16 mouse cellular contexts compared by ENCODE assay signal in the genomic region with DNA sequence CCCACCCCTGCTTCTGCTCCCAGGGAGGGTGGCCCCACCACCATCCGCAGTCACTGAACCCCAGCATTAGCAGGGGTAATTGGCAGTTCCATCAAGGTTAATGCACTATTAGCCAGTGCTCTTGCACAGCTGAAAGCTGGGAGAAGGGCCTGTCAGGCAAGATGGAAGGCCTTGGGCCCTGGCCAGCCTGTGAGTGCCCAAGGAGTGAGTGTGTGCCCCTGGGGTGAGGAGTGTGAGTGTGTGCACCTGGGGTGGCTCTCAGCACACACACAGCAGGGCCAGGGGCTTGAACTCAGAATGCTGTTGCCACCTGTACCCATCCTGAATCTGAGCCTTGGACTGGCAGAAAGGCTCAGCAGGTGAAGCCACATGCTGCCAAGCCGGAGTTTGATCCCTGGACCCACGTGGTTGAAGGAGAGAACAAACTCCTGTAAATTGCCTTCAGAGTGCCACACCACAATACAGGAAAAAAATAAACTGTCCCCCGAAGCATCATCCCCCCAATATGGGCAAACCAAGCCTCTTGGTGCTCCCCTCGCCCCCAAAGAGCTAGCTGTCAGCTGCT. TPM values are rescaled to one million over a fixed set of nuclear protein-coding genes. Genes with fewer than 3 reads are reported as not detected.
DNase-seq lines count a peak whose midpoint lies in the region; ATAC-seq and TF ChIP-seq lines count a peak whose summit lies in the region.
"Had no signal": no experiment of that assay in that cellular context is flagged by ENCODE, and none has a peak within 500 bp of the region (broad histone marks: within the 10 kb centered on the region; RNA-seq: fewer than 3 reads in every experiment).

No protein-coding gene starts in this region.

- H3K4me1 ChIP-seq in forebrain, embryonic 11.5 days (replicated peaks; ENCODE audit: control insufficient read depth, insufficient read depth, low read length), result peaks cover 17% of the 10 kb centered on the region
- peaks cover 15% of the 10 kb centered on the region for H3K4me1 ChIP-seq in forebrain, postnatal 0 days (ENCODE audit: insufficient read depth)
- peaks cover 18% of the 10 kb centered on the region for H3K4me1 ChIP-seq in neural tube, embryonic 11.5 days (ENCODE audit: control insufficient read depth, insufficient read depth, low read length)
- peaks cover 15% of the 10 kb centered on the region; the same call in 1 of the 2 replicates for H3K4me1 ChIP-seq in limb, embryonic 11.5 days (ENCODE audit: control insufficient read depth, insufficient read depth, low read length)
- peaks cover 50% of the 10 kb centered on the region for H3K4me1 ChIP-seq in neural tube, embryonic 15.5 days

- no peak for ATAC-seq in forebrain, embryonic 11.5 days (replicated peaks; ENCODE audit: low FRiP score)
- no peak for ATAC-seq in forebrain, postnatal 0 days
- ATAC-seq in neural tube, embryonic 11.5 days (ENCODE audit: insufficient read depth, low FRiP score, low TSS enrichment), result no peak
- ATAC-seq in limb, embryonic 11.5 days (ENCODE audit: insufficient number of reproducible peaks, low FRiP score, low TSS enrichment, low read depth), result no peak
- no peak for ATAC-seq in neural tube, embryonic 15.5 days (ENCODE audit: low FRiP score)
- ATAC-seq: activated CD4-positive, CD25-positive, alpha-beta regulatory T cell, adult 4 months; intestine, embryonic 15.5 days; liver, embryonic 12.5 days; lung, postnatal 0 days had no signal

- H3K27ac ChIP-seq in forebrain, embryonic 11.5 days (ENCODE audit: low read depth, low read length), result no peak overlapping the region
- H3K27ac ChIP-seq in forebrain, postnatal 0 days (ENCODE audit: low read depth, low read length), result no peak overlapping the region
- H3K27ac ChIP-seq in neural tube, embryonic 11.5 days (ENCODE audit: low read depth, low read length), result no peak overlapping the region
- H3K27ac ChIP-seq in limb, embryonic 11.5 days (replicated peaks; ENCODE audit: low read depth, low read length), result no peak overlapping the region
- H3K27ac ChIP-seq in neural tube, embryonic 15.5 days (replicated peaks), result peak overlapping the region; percentile 33; the same call in 1 of the 2 replicates
- H3K27ac ChIP-seq: intestine, embryonic 15.5 days; liver, embryonic 12.5 days; stomach, postnatal 0 days had no signal

- no peak for TF ChIP-seq CTCF in forebrain, postnatal 0 days (IDR thresholded peaks at IDR 0.05; ENCODE audit: low read depth)

- H3K9ac ChIP-seq in forebrain, embryonic 11.5 days (ENCODE audit: low read length), result no peak overlapping the region; the same call in 1 of the 2 replicates
- H3K9ac ChIP-seq in forebrain, postnatal 0 days, result no peak overlapping the region
- 0 out of 2 replicates have a peak overlapping the region, but pooled peaks have one; percentile 6 for H3K9ac ChIP-seq in neural tube, embryonic 11.5 days (ENCODE audit: low read length)
- no peak overlapping the region for H3K9ac ChIP-seq in limb, embryonic 11.5 days (ENCODE audit: low read length)
- no peak overlapping the region; the same call in 1 of the 2 replicates for H3K9ac ChIP-seq in neural tube, embryonic 15.5 days (replicated peaks)
- H3K9ac ChIP-seq: intestine, embryonic 15.5 days; liver, embryonic 12.5 days had no signal

- no peaks in the 10 kb centered on the region for H3K9me3 ChIP-seq in forebrain, embryonic 11.5 days (ENCODE audit: control insufficient read depth, low read length)
- no peaks in the 10 kb centered on the region for H3K9me3 ChIP-seq in forebrain, postnatal 0 days (ENCODE audit: low read length)
- H3K9me3 ChIP-seq in neural tube, embryonic 11.5 days (ENCODE audit: control insufficient read depth, low read length), result no peaks in the 10 kb centered on the region
- H3K9me3 ChIP-seq in limb, embryonic 11.5 days (ENCODE audit: control insufficient read depth, low read length), result no peaks in the 10 kb centered on the region
- no peaks in the 10 kb centered on the region for H3K9me3 ChIP-seq in neural tube, embryonic 15.5 days (replicated peaks)
- H3K9me3 ChIP-seq: intestine, embryonic 15.5 days; liver, embryonic 12.5 days had no signal

- H3K27me3 ChIP-seq in forebrain, embryonic 11.5 days (ENCODE audit: control insufficient read depth, insufficient read depth, low read length), result no peaks in the 10 kb centered on the region
- H3K27me3 ChIP-seq in forebrain, postnatal 0 days (ENCODE audit: insufficient read depth, low read length), result no peaks in the 10 kb centered on the region
- no peaks in the 10 kb centered on the region for H3K27me3 ChIP-seq in neural tube, embryonic 11.5 days (ENCODE audit: control insufficient read depth, insufficient read depth, low read length)
- H3K27me3 ChIP-seq in limb, embryonic 11.5 days (ENCODE audit: control insufficient read depth, insufficient read depth, low read length), result no peaks in the 10 kb centered on the region
- H3K27me3 ChIP-seq in neural tube, embryonic 15.5 days (replicated peaks), result no peaks in the 10 kb centered on the region
- H3K27me3 ChIP-seq: intestine, embryonic 15.5 days had no signal

- H3K4me3 ChIP-seq in forebrain, embryonic 11.5 days (ENCODE audit: low read depth, low read length), result no peak overlapping the region
- H3K4me3 ChIP-seq in forebrain, postnatal 0 days (ENCODE audit: low read depth, low read length), result no peak overlapping the region
- no peak overlapping the region for H3K4me3 ChIP-seq in neural tube, embryonic 11.5 days (ENCODE audit: low read depth, low read length)
- H3K4me3 ChIP-seq in limb, embryonic 11.5 days (ENCODE audit: low read depth, low read length), result no peak overlapping the region
- no peak overlapping the region for H3K4me3 ChIP-seq in neural tube, embryonic 15.5 days (replicated peaks)
- H3K4me3 ChIP-seq: erythroblast, embryonic 14.5 days; intestine, embryonic 15.5 days; liver, embryonic 12.5 days had no signal

- H3K36me3 ChIP-seq in forebrain, embryonic 11.5 days (ENCODE audit: control insufficient read depth, insufficient read depth, low read length), result peaks cover 4% of the 10 kb centered on the region; the same call in 1 of the 2 replicates
- peaks cover 10% of the 10 kb centered on the region for H3K36me3 ChIP-seq in forebrain, postnatal 0 days (ENCODE audit: insufficient read depth)
- H3K36me3 ChIP-seq in neural tube, embryonic 11.5 days (ENCODE audit: control insufficient read depth, insufficient read depth, low read length), result 0 out of 2 replicates have a peak, but pooled peaks cover 7% of the 10 kb centered on the region
- peaks cover 6% of the 10 kb centered on the region for H3K36me3 ChIP-seq in limb, embryonic 11.5 days (ENCODE audit: control insufficient read depth, insufficient read depth, low read length)
- peaks cover 9% of the 10 kb centered on the region for H3K36me3 ChIP-seq in neural tube, embryonic 15.5 days

- H3K4me2 ChIP-seq in forebrain, embryonic 11.5 days (ENCODE audit: low read depth, low read length, severe bottlenecking), result no peak overlapping the region
- no peak overlapping the region for H3K4me2 ChIP-seq in forebrain, postnatal 0 days (ENCODE audit: low read depth)
- no peak overlapping the region for H3K4me2 ChIP-seq in neural tube, embryonic 11.5 days (ENCODE audit: low read depth)
- 0 out of 2 replicates have a peak overlapping the region, but pooled peaks have one; percentile 3 for H3K4me2 ChIP-seq in limb, embryonic 11.5 days (ENCODE audit: low read depth, severe bottlenecking)
- H3K4me2 ChIP-seq in neural tube, embryonic 15.5 days, result no peak overlapping the region
- H3K4me2 ChIP-seq: intestine, embryonic 15.5 days; liver, embryonic 12.5 days had no signal

- 78% methylated on average over 5 of the region's 5 CpGs for WGBS in forebrain, embryonic 11.5 days
- 70% methylated on average over 5 of the region's 5 CpGs for WGBS in forebrain, postnatal 0 days
- WGBS in neural tube, embryonic 11.5 days, result 83% methylated on average over 5 of the region's 5 CpGs
- WGBS in limb, embryonic 11.5 days, result 82% methylated on average over 5 of the region's 5 CpGs
- 81% methylated on average over 5 of the region's 5 CpGs for WGBS in neural tube, embryonic 15.5 days

- peak; percentile 51 for DNase-seq in forebrain, embryonic 11.5 days (ENCODE audit: low spot score)
- no peak for DNase-seq in forebrain, postnatal 0 days
- DNase-seq in neural tube, embryonic 11.5 days (ENCODE audit: low spot score), result no peak
- DNase-seq in neural tube, embryonic 10.5 days (ENCODE audit: extremely low spot score, low spot score), result no peak
- no peak for DNase-seq in limb, embryonic 11.5 days (ENCODE audit: low spot score)
- DNase-seq in embryo, embryonic 9.5 days (ENCODE audit: extremely low spot score), result no peak
- no peak for DNase-seq in thymus, postnatal 14 days
- DNase-seq: gastrocnemius, postnatal 14 days had no signal

RNA-seq across cellular contexts. Expression of a gene that starts 2.9 kb away (rescaled TPM):
- polyA plus RNA-seq in forebrain, embryonic 11.5 days (2014; fragmentation: Nextera tagmentation; extraction: Ambion mirVana), result 48.8 and 50.7 TPM in 2 replicates
- total RNA-seq in forebrain, postnatal 0 days (2014; rRNA removed), result 29.0 and 30.9 TPM in 2 replicates
- polyA plus RNA-seq in forebrain, postnatal 0 days (2015; fragmentation: Nextera tagmentation; extraction: Ambion mirVana), result 30.6 and 31.3 TPM in 2 replicates
- polyA plus RNA-seq in neural tube, embryonic 11.5 days (2014; fragmentation: Nextera tagmentation; extraction: Ambion mirVana), result 36.2 and 38.9 TPM in 2 replicates
- polyA plus RNA-seq in limb, embryonic 11.5 days (2014; fragmentation: Nextera tagmentation; extraction: Ambion mirVana), result 51.3 and 54.8 TPM in 2 replicates
- polyA plus RNA-seq in neural tube, embryonic 15.5 days (2015; fragmentation: Nextera tagmentation; extraction: Ambion mirVana), result 25.9 and 31.2 TPM in 2 replicates
- total RNA-seq: common myeloid progenitor, adult 5-6 weeks had no signal
- polyA plus RNA-seq: activated CD4-positive, CD25-positive, alpha-beta regulatory T cell, adult 4 months had no signal

RNA-seq across cellular contexts. Expression of a gene that starts 3.6 kb away (rescaled TPM):
- polyA plus RNA-seq in forebrain, embryonic 11.5 days (2014; fragmentation: Nextera tagmentation; extraction: Ambion mirVana), result 6.4 and 8.3 TPM in 2 replicates
- 4.2 and 5.0 TPM in 2 replicates for total RNA-seq in forebrain, postnatal 0 days (2014; rRNA removed)
- polyA plus RNA-seq in forebrain, postnatal 0 days (2015; fragmentation: Nextera tagmentation; extraction: Ambion mirVana), result 5.0 and 6.0 TPM in 2 replicates
- polyA plus RNA-seq in neural tube, embryonic 11.5 days (2014; fragmentation: Nextera tagmentation; extraction: Ambion mirVana), result 8.8 and 10.8 TPM in 2 replicates
- 5.9 and 7.2 TPM in 2 replicates for polyA plus RNA-seq in limb, embryonic 11.5 days (2014; fragmentation: Nextera tagmentation; extraction: Ambion mirVana)
- 13.5 and 14.3 TPM in 2 replicates for polyA plus RNA-seq in neural tube, embryonic 15.5 days (2015; fragmentation: Nextera tagmentation; extraction: Ambion mirVana)

RNA-seq across cellular contexts. Expression of a gene that starts 10.6 kb away (rescaled TPM):
- polyA plus RNA-seq in forebrain, embryonic 11.5 days (2014; fragmentation: Nextera tagmentation; extraction: Ambion mirVana), result 82.0 and 83.4 TPM in 2 replicates
- 345 and 424 TPM in 2 replicates for total RNA-seq in forebrain, postnatal 0 days (2014; rRNA removed)
- polyA plus RNA-seq in forebrain, postnatal 0 days (2015; fragmentation: Nextera tagmentation; extraction: Ambion mirVana), result 834 and 838 TPM in 2 replicates
- polyA plus RNA-seq in neural tube, embryonic 11.5 days (2014; fragmentation: Nextera tagmentation; extraction: Ambion mirVana), result 84.0 and 85.1 TPM in 2 replicates
- polyA plus RNA-seq in limb, embryonic 11.5 days (2014; fragmentation: Nextera tagmentation; extraction: Ambion mirVana), result 67.9 and 68.1 TPM in 2 replicates
- polyA plus RNA-seq in neural tube, embryonic 15.5 days (2015; fragmentation: Nextera tagmentation; extraction: Ambion mirVana), result 284 and 345 TPM in 2 replicates

RNA-seq across cellular contexts. Expression of a gene that starts 28.3 kb away (rescaled TPM):
- polyA plus RNA-seq in forebrain, embryonic 11.5 days (2014; fragmentation: Nextera tagmentation; extraction: Ambion mirVana), result 58.3 and 66.4 TPM in 2 replicates
- total RNA-seq in forebrain, postnatal 0 days (2014; rRNA removed), result 91.5 and 120 TPM in 2 replicates
- polyA plus RNA-seq in forebrain, postnatal 0 days (2015; fragmentation: Nextera tagmentation; extraction: Ambion mirVana), result 19.3 and 21.3 TPM in 2 replicates
- polyA plus RNA-seq in neural tube, embryonic 11.5 days (2014; fragmentation: Nextera tagmentation; extraction: Ambion mirVana), result 70.0 and 78.2 TPM in 2 replicates
- polyA plus RNA-seq in limb, embryonic 11.5 days (2014; fragmentation: Nextera tagmentation; extraction: Ambion mirVana), result 59.3 and 60.9 TPM in 2 replicates
- 19.4 and 20.5 TPM in 2 replicates for polyA plus RNA-seq in neural tube, embryonic 15.5 days (2015; fragmentation: Nextera tagmentation; extraction: Ambion mirVana)

RNA-seq across cellular contexts. Expression of a gene that starts 35.7 kb away (rescaled TPM):
- polyA plus RNA-seq in forebrain, embryonic 11.5 days (2014; fragmentation: Nextera tagmentation; extraction: Ambion mirVana), result 10.4 and 15.0 TPM in 2 replicates
- total RNA-seq in forebrain, postnatal 0 days (2014; rRNA removed), result 114 and 151 TPM in 2 replicates
- 57.5 and 68.2 TPM in 2 replicates for polyA plus RNA-seq in forebrain, postnatal 0 days (2015; fragmentation: Nextera tagmentation; extraction: Ambion mirVana)
- polyA plus RNA-seq in neural tube, embryonic 11.5 days (2014; fragmentation: Nextera tagmentation; extraction: Ambion mirVana), result 11.1 and 11.3 TPM in 2 replicates
- 4.7 and 6.5 TPM in 2 replicates for polyA plus RNA-seq in limb, embryonic 11.5 days (2014; fragmentation: Nextera tagmentation; extraction: Ambion mirVana)
- polyA plus RNA-seq in neural tube, embryonic 15.5 days (2015; fragmentation: Nextera tagmentation; extraction: Ambion mirVana), result 91.9 and 93.0 TPM in 2 replicates
